Mouse (Mus musculus): ENCODE data around the gene Trim59.

Gene Trim59

DNA sequence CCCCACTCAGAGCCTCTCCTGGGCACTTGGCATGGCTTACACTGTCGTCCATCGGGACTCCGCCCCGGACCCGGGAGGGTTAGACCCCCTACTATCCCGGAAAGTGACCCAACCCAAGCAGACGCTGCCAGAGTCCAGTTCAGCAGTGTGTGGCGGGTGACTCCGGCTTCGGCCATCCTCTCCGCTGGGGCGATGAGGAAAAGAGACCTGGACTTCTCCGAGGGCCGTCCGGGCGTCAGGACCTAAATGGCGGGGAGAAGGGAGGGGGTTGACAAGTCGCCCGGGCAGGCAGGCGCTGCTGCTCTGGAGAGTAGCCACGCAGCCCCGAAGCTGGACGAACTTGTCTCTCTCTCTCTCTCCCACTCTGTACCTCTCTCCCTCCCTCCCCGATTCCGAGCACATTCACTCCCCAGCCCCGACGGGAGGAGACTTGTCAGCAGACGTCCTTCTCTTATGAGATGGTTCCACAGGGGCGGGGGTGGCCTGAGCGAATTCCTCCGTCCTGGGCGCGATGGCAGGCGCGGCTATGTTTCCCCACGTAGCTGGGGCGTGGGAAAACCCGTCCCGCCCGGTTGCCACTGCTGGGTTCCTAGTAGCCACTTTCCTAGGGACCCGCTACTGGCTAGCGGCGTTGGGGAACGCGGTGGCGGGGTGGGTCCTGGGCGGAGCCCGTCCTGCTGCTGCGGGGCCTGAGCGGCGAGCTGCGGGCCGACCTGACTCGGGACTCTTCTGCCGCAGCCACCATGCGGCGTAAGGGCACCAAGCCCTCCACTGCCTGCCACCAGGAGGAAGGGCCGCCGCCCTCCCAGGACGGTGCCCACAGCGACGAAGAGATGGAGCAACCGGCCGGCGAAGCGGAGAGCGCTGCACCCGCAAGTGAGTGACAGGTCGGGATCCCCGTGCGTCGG lies 39.0 kb downstream of the Trim59 start:
- DNase-seq, result peak; percentile 44 to 61

DNA sequence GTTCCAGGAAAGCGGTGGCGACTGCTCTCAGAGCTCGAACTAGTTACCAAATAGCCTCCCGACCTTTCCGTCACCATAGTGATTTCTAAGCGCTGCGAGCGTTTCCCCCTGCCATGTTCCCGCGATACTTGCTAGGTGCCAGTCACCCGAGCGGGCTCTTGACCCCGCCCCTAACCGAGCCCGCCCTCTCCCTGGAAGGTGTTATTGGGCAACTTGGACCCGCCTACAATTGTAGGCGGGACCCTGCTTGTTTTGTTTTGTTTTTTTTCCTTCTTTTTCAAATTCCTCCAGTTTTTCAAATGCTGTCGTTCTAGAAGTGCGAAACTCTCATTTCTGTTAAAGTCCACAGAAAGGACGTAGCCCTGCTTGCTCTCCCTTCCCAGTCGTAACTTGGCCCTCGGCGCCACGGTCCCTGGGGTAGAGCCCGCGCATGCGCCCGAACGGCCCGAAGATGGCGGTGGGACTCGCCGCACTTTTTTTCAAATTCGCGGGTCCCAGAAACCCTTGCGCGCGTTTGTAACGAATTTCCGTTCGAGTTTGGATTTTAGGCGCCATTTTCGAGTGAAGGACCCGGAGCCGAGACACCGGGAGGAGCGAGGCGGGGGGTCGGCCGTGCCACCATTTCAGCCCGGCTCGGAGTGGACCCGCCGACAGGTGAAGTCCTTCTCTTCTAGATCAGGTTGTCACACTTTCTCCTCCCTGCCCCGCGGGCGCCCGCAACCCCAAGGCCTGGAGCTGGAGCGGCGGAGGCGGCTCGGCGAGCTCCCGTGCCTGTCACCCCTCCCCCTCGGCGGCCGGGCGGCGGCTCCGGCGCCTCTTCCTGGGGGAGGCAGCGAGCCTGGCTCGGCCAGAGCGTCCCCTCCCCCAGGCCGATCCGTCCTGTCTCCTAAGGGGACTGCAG lies 39.9 kb downstream of the Trim59 start, which contains the start of the genes Ift80 and Smc4:
Ift80 (minus strand) TSS at position 134 of the 901 bp plus-strand sequence.
Smc4 (plus strand) TSS at position 302 of the 901 bp plus-strand sequence.
- peak; percentile 97 for DNase-seq

- DNase-seq, result no peak
Observed at GRCm38 (mm10) chr3:69004055-69004436, 40.5 kb downstream of the Trim59 start.

GRCm38 (mm10) chr3:69002781-69003180 lies 41.8 kb downstream of the Trim59 start:
- DNase-seq, result no peak

- DNase-seq, result no peak
Observed at GRCm38 (mm10) chr3:68986550-68986949, 58.0 kb downstream of the Trim59 start.
